Mouse (Mus musculus) CD4-positive, CD25-positive, alpha-beta regulatory T cell, adult 2 months (primary cell): Measurements from ENCODE around the gene Cyth2.

Experiments used
- DNase-seq: peaks from one replicate; pipeline ENCODE4 v3.0.0-alpha.2; 2012; ENCODE audit warnings: low read depth, low spot score

The Cyth2 gene

GRCm38 (mm10) chr7:45813787-45814779 lies at the start of gene Cyth2:
Cyth2 (minus strand) TSS chr7:45814581.
- peak; percentile 99 for DNase-seq

- no peak for DNase-seq
Observed at GRCm38 (mm10) chr7:45862804-45863203, 48.4 kb upstream of the Cyth2 start.

- DNase-seq = no peak
Observed at GRCm38 (mm10) chr7:45859008-45859407, 44.6 kb upstream of the Cyth2 start.

GRCm38 (mm10) chr7:45856950-45857901 lies 42.8 kb upstream of the Cyth2 start:
- DNase-seq = peak; percentile 22

GRCm38 (mm10) chr7:45853089-45853488 lies 38.7 kb upstream of the Cyth2 start:
- DNase-seq = no peak

DNA sequence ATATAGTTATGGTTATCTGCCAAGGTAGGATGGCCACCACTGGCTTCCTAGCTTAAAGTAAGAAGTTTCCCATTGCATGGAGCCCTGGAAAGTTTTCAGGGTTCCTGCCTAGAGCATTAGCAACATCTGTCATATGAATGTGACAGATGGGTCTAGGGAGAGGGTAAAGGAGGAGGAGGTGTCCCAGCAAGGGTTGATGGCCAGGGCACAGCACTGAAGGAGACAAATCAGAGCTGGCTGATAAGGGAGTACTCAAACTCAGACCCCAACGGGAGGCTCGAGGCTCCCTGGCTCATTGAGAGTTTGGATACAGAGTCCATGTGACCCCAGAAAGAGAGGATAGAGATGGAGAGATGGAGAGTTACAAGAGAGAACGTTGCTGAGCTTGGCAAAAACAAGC lies 36.3 kb upstream of the Cyth2 start:
- DNase-seq = no peak

DNA sequence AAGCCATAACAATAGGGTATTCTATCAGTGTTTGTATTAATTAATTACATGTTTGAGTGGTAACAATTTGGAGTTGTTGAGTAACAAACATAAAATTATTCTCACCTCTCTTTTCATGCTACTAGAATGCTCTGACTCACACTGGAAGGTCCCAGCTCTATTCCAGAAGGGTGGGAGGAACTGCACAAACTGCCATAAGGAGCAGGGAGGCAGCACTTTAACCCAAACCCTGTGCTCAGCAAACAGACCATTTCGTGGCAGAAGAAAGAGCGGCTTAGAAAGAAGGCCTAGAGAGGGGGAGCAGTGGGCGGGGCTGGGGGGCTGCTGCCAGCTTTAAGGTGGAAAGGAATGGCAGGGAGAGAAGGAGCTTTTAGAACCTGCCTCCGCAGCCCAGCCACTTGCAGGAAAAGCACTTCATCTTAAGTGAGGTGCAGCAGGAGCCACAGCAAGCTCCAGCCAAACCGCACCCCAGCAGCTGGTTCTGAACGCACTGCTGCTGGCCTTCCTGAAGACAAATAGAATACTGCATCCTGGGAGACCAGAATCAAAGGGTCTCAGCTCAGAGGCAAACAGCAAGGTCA lies 34.2 kb upstream of the Cyth2 start:
- no peak for DNase-seq

- DNase-seq = no peak
Observed at GRCm38 (mm10) chr7:45842950-45843744, 28.8 kb upstream of the Cyth2 start.

DNA sequence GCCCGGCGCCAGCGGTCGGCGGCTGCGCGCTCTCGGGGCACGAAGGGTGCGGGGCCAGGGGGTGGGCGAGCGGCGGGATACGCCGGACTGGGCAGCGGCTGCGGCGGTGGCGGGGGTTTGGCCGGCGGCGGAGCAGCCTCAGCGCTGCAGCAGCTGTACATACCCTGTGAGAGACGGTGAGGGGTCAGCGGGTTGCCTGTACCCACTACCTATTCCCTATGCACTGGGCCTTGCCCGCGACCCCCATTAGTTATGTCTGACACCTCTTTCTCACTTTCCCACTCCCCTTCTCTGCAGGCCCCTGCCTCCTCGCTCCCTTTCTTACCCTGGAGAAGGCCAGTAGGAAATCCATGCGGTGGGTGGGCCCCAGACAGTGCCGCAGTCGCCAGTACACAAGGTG lies 19.5 kb upstream of the Cyth2 start:
- no peak for DNase-seq

- DNase-seq = peak; percentile 34
Observed at GRCm38 (mm10) chr7:45833148-45833790, 18.9 kb upstream of the Cyth2 start.

DNA sequence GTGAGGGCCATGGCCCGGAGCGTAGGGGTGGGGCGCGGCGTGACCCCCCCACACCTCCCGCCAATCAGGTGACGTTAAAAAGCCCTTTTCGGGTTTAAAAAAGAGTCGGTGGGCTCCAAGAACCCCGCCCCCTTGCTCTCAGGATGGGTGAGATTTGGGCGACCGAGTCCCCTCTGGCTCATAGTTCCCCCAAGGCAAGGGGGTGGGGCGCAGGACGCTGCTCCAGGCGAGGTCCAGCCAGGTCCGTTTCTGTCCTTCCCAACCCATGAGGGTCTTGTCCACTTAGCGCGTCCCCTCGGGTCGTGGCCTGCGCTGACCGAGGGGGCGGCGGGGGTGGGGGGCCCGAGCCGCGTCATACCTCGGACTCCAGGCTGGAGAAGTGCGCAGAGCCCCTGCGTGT lies 18.0 kb upstream of the Cyth2 start:
- no peak for DNase-seq

- DNase-seq = no peak
Observed at GRCm38 (mm10) chr7:45831128-45831525, 16.7 kb upstream of the Cyth2 start.

- peak; percentile 95 for DNase-seq
Observed at GRCm38 (mm10) chr7:45830427-45831127, 16.2 kb upstream of the Cyth2 start, which contains the start of gene Grwd1. Grwd1 (minus strand) TSS chr7:45830944.

- no peak for DNase-seq
Observed at GRCm38 (mm10) chr7:45826631-45827030, 12.2 kb upstream of the Cyth2 start.

DNA sequence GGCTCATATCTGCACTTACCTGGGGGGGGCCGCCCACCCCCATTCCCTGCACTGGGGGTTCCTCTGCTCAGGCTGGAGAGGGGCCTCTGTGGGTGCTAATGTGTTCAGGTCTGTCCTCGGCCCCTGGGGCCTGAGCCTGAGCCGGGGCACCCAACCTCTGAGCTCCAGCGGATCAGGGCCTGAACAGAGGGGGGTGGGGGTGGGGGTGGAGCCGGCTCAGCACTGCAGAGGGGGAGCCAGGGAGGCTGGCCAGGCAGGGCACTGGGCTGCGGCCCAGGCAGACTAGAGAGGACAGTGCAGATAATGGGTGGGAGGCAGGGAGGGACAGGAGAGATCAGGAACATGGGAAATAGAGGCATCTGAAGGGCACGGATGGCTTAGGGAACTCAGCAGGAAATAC lies 10.2 kb upstream of the Cyth2 start, which contains the start of gene Kcnj14:
TSS of gene Kcnj14 (minus strand) at position 185 of the 400 bp plus-strand sequence.
- no peak for DNase-seq

GRCm38 (mm10) chr7:45820913-45821312 lies 6.5 kb upstream of the Cyth2 start:
- no peak for DNase-seq

DNA sequence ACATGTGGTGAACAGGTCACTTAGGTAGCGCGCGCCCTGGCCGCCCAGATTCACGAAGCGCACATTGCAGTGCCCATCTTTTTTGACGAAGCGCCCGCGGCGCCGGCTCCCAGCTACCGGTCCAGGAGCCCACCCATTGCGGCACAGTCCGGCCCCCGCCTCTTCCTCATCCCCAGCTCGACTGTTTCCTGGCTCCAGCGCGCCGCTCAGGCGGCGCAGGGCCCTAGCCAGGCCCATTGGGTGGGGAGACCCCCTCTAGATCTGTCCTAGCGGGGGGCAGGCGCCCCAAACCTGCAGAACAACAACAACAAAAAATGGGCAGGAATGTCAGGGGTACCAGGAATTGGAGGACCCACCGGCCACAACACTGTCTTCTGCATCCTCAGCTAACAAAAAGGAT lies 5.5 kb upstream of the Cyth2 start:
- DNase-seq = no peak

GRCm38 (mm10) chr7:45815984-45816351 lies 1.6 kb upstream of the Cyth2 start:
- DNase-seq = no peak

- no peak for DNase-seq
Observed at GRCm38 (mm10) chr7:45815323-45815983, 1.1 kb upstream of the Cyth2 start.
